Mouse (Mus musculus) midbrain, embryonic 14.5 days (tissue): ENCODE data around the gene Rasgef1c. TPM values are rescaled to one million over a fixed set of nuclear protein-coding genes. Genes with fewer than 3 reads are reported as not detected.

Experiments used
- ATAC-seq: fragments of 200-750 bp; cut with Nextera tagmentation; 2 replicates; pipeline ENCODE4 v1.8.0; 2017; ENCODE audit warnings: moderate number of reproducible peaks, moderate library complexity; ENCODE audit not compliant: low FRiP score, low TSS enrichment
- DNase-seq: peaks from one replicate; pipeline ENCODE4 v3.0.0-alpha.2; 2015
- H3K27ac ChIP-seq: fragments of 300-500 bp; sonication (generic); replicated peaks from 2 replicates; pipeline ENCODE4 v1.5.1; 2014; ENCODE audit warnings: mild to moderate bottlenecking, low read depth, low read length, moderate library complexity
- H3K27me3 ChIP-seq: fragments of 300-500 bp; sonication (generic); 2 replicates; pipeline ENCODE4 v1.6.1; 2014; ENCODE audit warnings: low read length, control low read depth, mixed read lengths; ENCODE audit not compliant: control insufficient read depth, insufficient read depth
- H3K36me3 ChIP-seq: fragments of 300-500 bp; sonication (generic); 2 replicates; pipeline ENCODE4 v1.6.1; 2014; ENCODE audit warnings: low read length, control low read depth; ENCODE audit not compliant: control insufficient read depth, insufficient read depth
- H3K4me1 ChIP-seq: fragments of 300-500 bp; sonication (generic); 2 replicates; pipeline ENCODE4 v1.6.1; 2014; ENCODE audit warnings: mild to moderate bottlenecking, antibody characterized with exemption, low read length, control low read depth; ENCODE audit not compliant: control insufficient read depth, insufficient read depth
- H3K4me2 ChIP-seq: fragments of 300-500 bp; sonication (generic); 2 replicates; pipeline ENCODE4 v1.6.1; 2014; ENCODE audit warnings: mild to moderate bottlenecking, low read length, moderate library complexity
- H3K4me3 ChIP-seq: fragments of 300-500 bp; sonication (generic); replicated peaks from 2 replicates; pipeline ENCODE4 v1.5.1; 2014; ENCODE audit warnings: low read depth, low read length
- H3K9ac ChIP-seq: fragments of 300-500 bp; sonication (generic); replicated peaks from 2 replicates; pipeline ENCODE4 v1.6.1; 2014; ENCODE audit warnings: mild to moderate bottlenecking, low read length, moderate library complexity
- H3K9me3 ChIP-seq: fragments of 300-500 bp; sonication (generic); 2 replicates; pipeline ENCODE4 v1.6.1; 2016; ENCODE audit warnings: low read length, control low read depth, mixed read lengths; ENCODE audit not compliant: control insufficient read depth
- WGBS: fragments of 180-500 bp; shearing (Covaris S2); extraction: QIAGEN DNeasy Blood & Tissue Kit; methylation state at CpG from one replicate; pipeline ENCODE4 v1.1.7; 2014; 5-methylcytosine and 5-hydroxymethylcytosine counted together
- polyA plus RNA-seq: library from polyadenylated mRNA; unstranded; fragments of >200 nt; fragmentation: Nextera tagmentation; extraction: Ambion mirVana; gene quantifications from 2 replicates; pipeline ENCODE4 v1.2.1, GENCODE M21; 2014

Rasgef1c gene
- polyA plus RNA-seq = 24.9 and 36.2 TPM in 2 replicates

DNA sequence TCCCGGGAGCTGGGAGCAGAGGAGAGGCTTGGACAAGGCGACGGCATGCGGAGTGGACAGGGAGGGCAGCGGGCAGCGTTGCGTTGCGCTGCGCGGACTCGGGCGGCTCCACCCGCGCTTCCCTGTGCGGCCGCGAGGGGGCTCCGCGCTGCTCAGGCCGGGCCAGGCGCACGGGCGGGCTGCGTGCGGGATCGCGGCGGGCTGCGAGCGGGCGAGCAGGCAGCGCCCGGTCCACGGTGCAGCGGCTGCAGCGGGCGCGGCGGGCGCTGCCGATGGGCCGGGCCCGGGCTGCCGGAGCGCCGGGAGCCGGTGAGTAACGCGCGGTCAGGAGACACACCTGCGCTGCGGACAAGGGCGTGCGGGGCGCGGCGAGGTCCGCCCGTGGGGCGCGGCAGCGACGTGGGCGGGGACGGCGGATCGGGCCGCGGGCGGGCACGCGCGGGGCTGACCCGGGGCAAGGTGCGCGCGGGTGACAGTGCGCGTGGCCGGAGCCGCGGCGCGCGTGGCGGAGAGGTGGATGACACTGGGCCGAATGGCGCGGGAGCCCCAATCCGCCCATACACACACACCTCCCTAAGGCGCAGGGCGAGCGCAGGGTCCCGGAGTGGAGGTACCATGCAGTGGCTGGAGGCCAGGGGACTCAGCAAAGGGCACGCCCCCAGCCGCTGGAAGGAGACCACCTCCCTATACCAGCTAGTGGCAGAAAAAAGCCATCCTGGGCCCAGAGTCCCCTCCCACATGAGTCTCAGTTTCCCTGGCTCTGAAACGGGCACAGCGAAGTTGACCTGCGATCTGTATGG, at the start of gene Rasgef1c:
Gene Rasgef1c (plus strand): TSS at position 177 of the 800 bp plus-strand sequence.
- H3K27ac ChIP-seq = 0 out of 2 replicates have a peak within 1 kb of the TSS, but pooled peaks have one; percentile 52

GRCm38 (mm10) chr11:49855144-49855543, 46.5 kb upstream of the Rasgef1c start:
- Histone ChIP-seq H3K4me3 (no peak overlapping the region), H3K9me3 (no peaks in the 10 kb centered on the region), H3K27me3 (no peaks in the 10 kb centered on the region), H3K4me1 (no peaks in the 10 kb centered on the region), H3K9ac (no peak overlapping the region), H3K27ac (no peak overlapping the region), H3K4me2 (no peak overlapping the region), H3K36me3 (peaks cover 27% of the 10 kb centered on the region; the same call in 1 of the 2 replicates)
- ATAC-seq (no peak), DNase-seq (no peak)
- 78% methylated on average over 5 of the region's 5 CpGs for WGBS

More for the DNA sequence above, at the start of gene Rasgef1c:
- 3% methylated on average over 93 of the region's 99 CpGs for WGBS
- Histone ChIP-seq H3K4me3 (peak within 1 kb of the TSS; percentile 61), H3K4me2 (peak within 1 kb of the TSS; percentile 94), H3K36me3 (no peaks in the 10 kb centered on the region), H3K9me3 (peaks cover 6% of the 10 kb centered on the region; the same call in 1 of the 2 replicates), H3K27me3 (peaks cover 16% of the 10 kb centered on the region), H3K4me1 (no peaks in the 10 kb centered on the region; the same call in 1 of the 2 replicates), H3K9ac (peak within 1 kb of the TSS; percentile 88)
- peak; percentile 92 for DNase-seq
- ATAC-seq = peak; percentile 88

- no peak overlapping the region for H3K9ac ChIP-seq
- H3K4me3 ChIP-seq = no peak overlapping the region
- no peaks in the 10 kb centered on the region for H3K4me1 ChIP-seq
- no peaks in the 10 kb centered on the region for H3K27me3 ChIP-seq
- H3K36me3 ChIP-seq = peaks cover 29% of the 10 kb centered on the region; the same call in 1 of the 2 replicates
- no peak overlapping the region for H3K27ac ChIP-seq
- WGBS = 88% methylated on average over 4 of the region's 4 CpGs
- DNase-seq (no peak), ATAC-seq (no peak)
- no peaks in the 10 kb centered on the region for H3K9me3 ChIP-seq
- H3K4me2 ChIP-seq = no peak overlapping the region
These were observed 40.5 kb upstream of the Rasgef1c start for GRCm38 (mm10) chr11:49861139-49861538.

DNA sequence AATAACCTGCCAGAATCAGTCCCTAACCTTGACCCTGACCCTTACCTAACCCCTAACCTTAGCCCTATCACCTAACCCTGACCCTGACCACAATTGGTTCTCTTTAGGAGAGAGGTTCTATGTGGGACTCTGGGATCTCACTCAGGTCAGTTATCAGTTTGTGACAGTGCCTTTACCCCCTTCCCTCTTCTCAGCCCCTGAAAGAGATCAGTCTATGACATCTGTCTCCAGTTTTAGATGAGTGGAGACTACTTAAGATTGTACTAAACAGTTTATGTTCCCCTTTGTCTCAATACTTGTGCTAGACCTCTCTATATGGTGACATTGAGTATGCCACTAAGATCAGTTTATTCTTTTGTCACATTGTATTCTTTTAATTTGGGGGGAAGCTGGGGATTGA, 37.7 kb upstream of the Rasgef1c start:
- H3K27me3 ChIP-seq = no peaks in the 10 kb centered on the region
- H3K27ac ChIP-seq = no peak overlapping the region
- DNase-seq (no peak), ATAC-seq (no peak)
- H3K4me3 ChIP-seq = no peak overlapping the region
- no peak overlapping the region for H3K4me2 ChIP-seq
- no peaks in the 10 kb centered on the region for H3K9me3 ChIP-seq
- H3K36me3 ChIP-seq = peaks cover 36% of the 10 kb centered on the region; the same call in 1 of the 2 replicates
- H3K9ac ChIP-seq = no peak overlapping the region
- H3K4me1 ChIP-seq = no peaks in the 10 kb centered on the region

- Histone ChIP-seq H3K4me2 (no peak overlapping the region), H3K9ac (no peak overlapping the region), H3K27me3 (no peaks in the 10 kb centered on the region), H3K27ac (no peak overlapping the region), H3K4me1 (no peaks in the 10 kb centered on the region), H3K36me3 (peaks cover 55% of the 10 kb centered on the region), H3K9me3 (no peaks in the 10 kb centered on the region), H3K4me3 (no peak overlapping the region)
- WGBS = 92% methylated on average over 5 of the region's 5 CpGs
- no peak for ATAC-seq
- no peak for DNase-seq
These were observed 34.3 kb upstream of the Rasgef1c start for GRCm38 (mm10) chr11:49867320-49867719.

- H3K27ac ChIP-seq = no peak overlapping the region
- H3K4me2 ChIP-seq = no peak overlapping the region
- no peak overlapping the region for H3K9ac ChIP-seq
- H3K4me1 ChIP-seq = no peaks in the 10 kb centered on the region
- no peak for ATAC-seq
- no peak overlapping the region for H3K4me3 ChIP-seq
- no peaks in the 10 kb centered on the region for H3K27me3 ChIP-seq
- H3K36me3 ChIP-seq = peaks cover 66% of the 10 kb centered on the region
- DNase-seq = peak; percentile 84
- H3K9me3 ChIP-seq = no peaks in the 10 kb centered on the region
These were observed 31.9 kb upstream of the Rasgef1c start for GRCm38 (mm10) chr11:49869762-49870161.

DNA sequence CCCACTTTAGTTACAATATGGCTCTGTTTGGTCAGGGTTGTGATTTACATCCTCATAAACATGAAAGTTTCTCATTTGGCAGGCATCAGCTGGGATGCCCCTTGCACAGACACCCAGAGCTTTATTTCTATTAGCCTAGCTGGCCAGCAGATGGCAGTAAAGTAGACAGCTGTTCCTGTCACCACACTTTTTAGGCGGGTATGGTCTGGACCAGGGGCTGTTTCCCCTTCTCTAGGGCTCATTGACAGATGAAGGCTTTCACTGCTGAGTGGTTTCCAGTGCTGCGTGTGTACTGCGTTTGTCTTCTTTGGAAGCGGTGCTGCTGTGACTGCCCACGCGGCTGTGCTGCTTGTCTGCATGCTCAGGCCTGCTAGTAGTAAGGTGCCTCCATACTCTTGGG, 29.7 kb upstream of the Rasgef1c start:
- Histone ChIP-seq H3K9ac (no peak overlapping the region), H3K4me2 (no peak overlapping the region), H3K4me1 (no peaks in the 10 kb centered on the region), H3K9me3 (no peaks in the 10 kb centered on the region), H3K36me3 (peaks cover 68% of the 10 kb centered on the region), H3K27ac (no peak overlapping the region), H3K4me3 (no peak overlapping the region), H3K27me3 (no peaks in the 10 kb centered on the region)
- DNase-seq = peak; percentile 82
- 64% methylated on average over 6 of the region's 6 CpGs for WGBS
- no peak for ATAC-seq

DNA sequence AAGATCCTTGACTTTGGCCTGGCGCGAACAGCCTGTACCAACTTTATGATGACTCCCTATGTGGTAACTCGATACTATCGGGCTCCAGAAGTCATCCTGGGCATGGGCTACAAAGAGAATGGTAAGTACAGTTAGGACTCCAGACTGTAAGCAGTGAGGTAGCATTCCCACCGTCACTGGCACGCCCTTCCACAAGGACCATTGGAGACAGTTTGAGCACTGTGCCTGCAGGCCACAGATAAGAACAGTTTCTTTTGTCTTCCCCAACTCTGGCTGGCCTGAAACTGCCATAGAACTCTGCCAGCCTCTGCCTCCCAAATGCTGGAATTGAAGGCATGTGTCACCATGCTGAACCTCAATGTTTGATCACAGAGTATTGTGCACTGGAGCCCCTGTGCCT, 28.9 kb upstream of the Rasgef1c start:
- H3K36me3 ChIP-seq = peaks cover 61% of the 10 kb centered on the region

More for the DNA sequence above, 28.9 kb upstream of the Rasgef1c start:
- Histone ChIP-seq H3K9ac (no peak overlapping the region), H3K4me2 (no peak overlapping the region), H3K9me3 (no peaks in the 10 kb centered on the region), H3K27ac (no peak overlapping the region), H3K4me3 (no peak overlapping the region), H3K27me3 (no peaks in the 10 kb centered on the region), H3K4me1 (no peaks in the 10 kb centered on the region)
- WGBS = 96% methylated on average over 6 of the region's 6 CpGs
- no peak for DNase-seq
- no peak for ATAC-seq
